Mouse (Mus musculus) testis, adult 2 months (tissue): ENCODE measurements around the gene Pde8b.

Experiments
- CTCF ChIP-seq: fragments of 200-500 bp; IDR thresholded peaks from 2 replicates; pipeline ENCODE4 v1.5.1; 2012; ENCODE audit warnings: low read depth, mild to moderate bottlenecking, inconsistent platforms, low read length, moderate library complexity; ENCODE audit not compliant: control insufficient read depth, insufficient read depth, insufficient replicate concordance
- POLR2A ChIP-seq: fragments of 200-500 bp; IDR thresholded peaks from 2 replicates; pipeline ENCODE4 v1.6.1; 2012; ENCODE audit warnings: low read depth, mild to moderate bottlenecking, inconsistent platforms, low read length, moderate library complexity; ENCODE audit not compliant: control insufficient read depth

DNA sequence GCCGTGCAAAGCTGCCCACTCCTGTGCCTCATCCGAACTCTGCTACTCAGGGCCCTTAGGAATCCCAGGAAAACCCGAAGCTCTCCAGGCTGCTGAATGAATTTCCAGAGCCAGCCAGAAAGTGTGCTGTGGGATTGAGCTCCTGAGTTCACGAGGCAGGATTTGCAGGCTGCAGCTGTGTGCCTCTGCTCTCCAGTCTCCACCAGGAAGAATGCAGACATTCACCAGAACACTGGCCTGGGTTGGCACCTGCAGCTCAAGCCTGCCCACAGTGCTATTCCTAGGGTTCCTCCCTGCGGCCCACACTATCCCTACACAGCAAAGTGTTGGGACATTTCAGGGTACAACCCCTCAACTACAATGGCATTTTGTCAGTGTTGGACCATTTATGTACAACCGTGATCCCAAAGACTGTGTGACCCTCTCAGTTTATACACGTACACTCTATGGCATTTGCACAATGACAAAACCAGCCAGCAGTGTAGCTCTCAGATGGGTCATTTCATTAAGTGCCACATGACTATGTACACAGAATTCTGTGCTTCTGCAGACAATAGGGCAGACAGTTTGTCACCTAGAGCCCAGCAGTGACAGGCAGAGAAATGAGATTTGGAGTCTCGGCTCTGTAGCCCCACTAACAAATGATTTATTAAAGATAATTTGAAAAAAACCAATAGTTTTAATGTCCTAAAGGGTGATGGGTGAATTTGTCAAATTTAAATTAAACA, 176.5 kb downstream of the Pde8b start:
- no peak for TF ChIP-seq CTCF
- TF ChIP-seq POLR2A = no peak
